Mouse (Mus musculus): ENCODE measurements at regions not wholly inside any gene's neighbourhood (a gene's known extent, or its start where the extent isn't known, plus 50 kb on each side); places are given as distances from the start of the nearest gene placed in this dataset.

DNA sequence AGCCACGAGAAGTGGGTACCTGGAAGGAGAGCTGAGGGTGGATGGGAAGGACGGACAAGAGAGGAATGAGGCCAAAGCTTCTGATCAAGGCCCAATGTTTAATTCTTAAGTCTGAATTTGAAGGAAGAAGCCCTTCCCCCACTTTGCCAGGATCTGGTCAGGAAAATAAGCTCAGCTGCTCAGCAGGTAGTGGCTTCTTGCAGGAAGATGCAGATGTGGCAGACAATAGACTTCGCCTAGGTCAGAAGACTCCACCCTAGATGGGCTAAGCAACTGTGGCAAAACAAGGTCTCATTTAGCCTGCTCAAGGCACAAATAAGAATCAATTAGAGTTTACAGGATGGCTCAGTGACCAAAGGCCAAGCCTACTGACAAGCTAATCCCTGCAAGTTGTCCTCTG lies 330.4 kb upstream of the Ercc4 start:
- no peak for TF ChIP-seq CTCF (IDR thresholded peaks at IDR 0.05; ENCODE audit: control insufficient read depth, insufficient read depth, insufficient replicate concordance, low read depth, low read length)
- TF ChIP-seq POLR2A (IDR thresholded peaks at IDR 0.05; ENCODE audit: control insufficient read depth, low read depth, low read length), result no peak
